Mouse (Mus musculus) erythroblast, adult 5-6 weeks (primary cell): ENCODE data around the gene Gm614. TPM values are rescaled to one million over a fixed set of nuclear protein-coding genes. Genes with fewer than 3 reads are reported as not detected.
A peak's percentile ranks its signal among the peaks of the same experiment; 100 is the strongest.

Experiments used
- ATAC-seq: replicated peaks from 2 replicates; pipeline ENCODE4 v1.8.0; 2016; ENCODE audit warnings: moderate number of reproducible peaks, mild to moderate bottlenecking, moderate TSS enrichment, inconsistent platforms; ENCODE audit not compliant: poor library complexity, low FRiP score, severe bottlenecking
- total RNA-seq, 2 experiments: library from RNA; stranded (forward) in 1 of 2; stranded (reverse) in 1 of 2; fragments of 150-400 nt in 1 of 2; fragments of 200-764, 138-1000 nt in 1 of 2; gene quantifications; 2 replicates each; pipeline versions ENCODE4 v1.2.3 to v1.2.4; 2015 to 2017; ENCODE audit warnings: low replicate concordance in 2 of 2

Gm614 gene
- total RNA-seq (2015; ENCODE audit: low replicate concordance), result not detected in 2 replicates
- total RNA-seq (2017; ENCODE audit: low replicate concordance), result not detected in 2 replicates

DNA sequence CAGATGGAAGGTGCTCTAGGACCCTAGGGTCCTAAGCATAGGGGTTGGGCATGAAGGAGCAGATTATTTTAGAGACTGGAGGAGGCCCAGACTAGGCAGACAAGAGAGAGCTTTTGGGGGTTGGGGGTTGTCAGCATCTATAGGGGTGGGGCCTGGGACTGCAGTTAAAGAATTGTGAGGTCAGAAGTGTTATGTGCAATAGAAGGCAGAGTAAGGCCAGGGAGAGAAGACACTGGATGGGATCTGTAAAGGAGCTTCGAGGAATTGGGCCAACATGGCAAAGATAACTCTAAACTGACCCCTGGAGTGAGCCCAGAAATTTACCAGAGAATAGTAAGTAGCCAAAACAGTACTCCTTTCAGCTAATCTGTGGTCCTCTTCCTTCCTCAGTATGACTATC, at the start of gene Gm614:
Gm614 (minus strand) TSS at position 101 of the 400 bp plus-strand sequence.
- no peak for ATAC-seq

DNA sequence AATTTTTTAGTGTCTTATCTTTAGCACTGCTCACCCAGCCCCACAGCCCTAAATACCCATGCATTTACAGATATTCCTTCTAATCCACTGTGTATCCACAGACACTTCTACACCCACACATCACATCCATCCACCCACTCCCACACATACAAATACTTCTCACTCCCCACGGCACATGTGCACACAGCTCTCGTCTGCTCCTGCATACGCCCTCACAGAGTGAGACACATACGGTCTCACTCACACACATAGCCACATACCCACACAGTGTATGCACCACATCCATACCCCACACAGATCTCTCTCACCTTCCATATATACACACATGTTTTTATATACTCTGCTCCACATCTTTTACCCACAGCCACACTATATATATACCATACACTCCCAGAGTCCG, 45.5 kb upstream of the Gm614 start:
- ATAC-seq, result no peak

DNA sequence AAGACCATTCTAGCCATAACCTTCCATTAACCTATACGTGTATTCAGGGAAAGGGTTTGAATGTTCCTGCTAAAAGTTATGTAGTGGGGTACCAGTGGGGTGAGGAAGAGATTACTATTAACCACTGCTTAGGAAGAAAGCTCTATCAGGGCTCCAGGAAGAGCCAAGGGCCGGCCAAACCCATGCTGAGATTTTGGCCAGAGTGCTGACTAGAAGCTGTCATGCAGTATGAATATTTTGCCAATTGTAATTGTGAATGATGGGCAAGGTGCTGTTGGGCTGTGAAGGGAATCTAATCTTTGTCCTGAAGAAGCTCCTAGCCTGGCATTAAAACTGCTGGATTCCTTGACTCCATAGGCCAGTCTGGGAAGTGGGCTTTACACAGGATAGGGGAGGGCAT, 40.9 kb upstream of the Gm614 start:
- no peak for ATAC-seq

DNA sequence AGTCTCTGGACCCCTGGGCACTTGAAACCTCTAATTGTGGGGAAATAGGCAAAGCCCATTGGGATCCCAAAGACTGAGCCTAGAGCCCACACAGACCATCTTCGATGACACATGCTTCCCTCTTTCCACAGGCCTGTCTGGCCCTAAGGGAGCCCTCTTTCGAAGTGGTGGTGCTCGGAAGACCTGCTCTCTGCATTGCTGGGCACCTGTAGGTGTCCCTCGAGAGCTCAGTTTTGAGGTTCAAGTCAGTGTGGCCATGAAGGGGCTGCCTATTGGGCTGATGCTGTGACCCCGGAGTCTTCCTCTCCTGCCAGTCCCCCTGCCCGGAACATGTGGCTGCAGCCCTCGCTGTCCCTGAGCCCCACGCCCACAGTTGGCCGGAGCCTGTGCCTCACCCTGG, 37.9 kb upstream of the Gm614 start:
- no peak for ATAC-seq

DNA sequence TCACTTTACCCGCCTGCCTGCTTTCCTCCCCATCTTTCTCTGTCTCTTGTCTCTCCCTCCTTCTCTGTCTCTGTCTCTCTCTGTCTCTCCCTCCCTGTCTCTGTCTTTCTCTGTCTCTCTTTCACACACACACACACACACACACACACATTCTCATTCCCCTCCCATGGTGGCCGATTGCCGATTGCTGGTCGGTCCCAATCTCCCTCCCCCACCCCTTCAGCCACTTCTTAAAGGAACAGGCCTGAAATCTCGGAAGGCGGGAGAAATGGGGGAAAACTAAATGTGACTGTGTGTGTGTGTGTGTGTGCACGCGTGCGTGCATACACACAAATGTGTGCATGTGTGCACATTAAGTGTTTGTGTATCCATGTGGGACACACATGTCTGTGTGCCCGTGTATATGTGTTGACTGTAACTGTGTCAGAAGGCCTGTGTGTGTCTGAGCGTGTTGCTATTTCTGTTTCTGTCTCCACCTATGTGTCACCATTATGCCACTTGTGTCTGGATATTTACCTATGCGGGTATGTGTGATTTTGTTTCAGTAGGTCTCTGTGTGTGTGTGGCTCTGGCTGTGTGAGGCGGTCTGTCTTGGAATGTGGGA, 36.7 kb upstream of the Gm614 start:
- no peak for ATAC-seq

DNA sequence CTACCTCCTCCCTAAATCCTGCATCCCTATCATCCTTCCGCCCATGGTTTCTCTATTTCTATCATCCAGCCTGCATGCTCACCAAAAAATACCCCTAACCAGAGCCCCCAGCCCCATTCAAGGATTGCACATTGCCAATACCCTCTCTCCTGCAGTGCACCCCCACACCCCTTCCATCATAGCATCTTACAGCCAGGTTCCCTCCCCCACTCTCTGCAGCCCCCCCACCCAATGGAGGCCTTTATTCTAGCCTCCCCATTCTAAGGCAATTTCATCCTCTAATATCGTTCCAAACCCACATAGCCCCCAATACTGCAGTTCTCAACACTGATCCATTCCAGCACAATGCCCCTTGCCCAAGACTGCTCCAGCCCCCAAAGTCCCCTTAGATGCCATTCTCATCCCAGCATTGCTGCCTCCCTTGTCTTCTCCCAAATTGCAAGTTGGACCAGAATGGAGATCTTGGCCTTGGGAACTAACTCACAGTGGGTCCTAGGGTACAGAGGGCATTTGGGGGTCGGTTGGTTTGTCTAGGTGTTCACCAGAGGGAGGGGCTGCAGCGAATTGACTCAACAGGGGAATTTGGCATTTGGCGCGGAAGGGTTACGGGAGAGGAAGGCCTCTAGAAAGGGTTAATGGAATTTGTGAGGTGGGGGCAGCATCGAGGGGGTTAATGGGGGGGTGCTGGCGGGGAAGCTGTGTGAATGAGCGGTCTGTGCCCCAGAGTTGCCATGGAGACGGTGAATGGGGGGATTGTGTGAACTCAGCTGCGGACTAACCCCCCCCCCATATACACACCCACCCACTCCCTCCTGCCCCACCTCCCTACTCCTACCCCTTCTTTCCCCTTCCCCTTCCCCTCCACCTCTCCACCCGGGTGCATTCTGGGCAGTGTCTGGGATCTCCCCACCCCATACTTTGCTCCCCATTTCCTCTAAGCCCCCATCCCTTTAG, 36.0 kb upstream of the Gm614 start:
- ATAC-seq, result no peak

DNA sequence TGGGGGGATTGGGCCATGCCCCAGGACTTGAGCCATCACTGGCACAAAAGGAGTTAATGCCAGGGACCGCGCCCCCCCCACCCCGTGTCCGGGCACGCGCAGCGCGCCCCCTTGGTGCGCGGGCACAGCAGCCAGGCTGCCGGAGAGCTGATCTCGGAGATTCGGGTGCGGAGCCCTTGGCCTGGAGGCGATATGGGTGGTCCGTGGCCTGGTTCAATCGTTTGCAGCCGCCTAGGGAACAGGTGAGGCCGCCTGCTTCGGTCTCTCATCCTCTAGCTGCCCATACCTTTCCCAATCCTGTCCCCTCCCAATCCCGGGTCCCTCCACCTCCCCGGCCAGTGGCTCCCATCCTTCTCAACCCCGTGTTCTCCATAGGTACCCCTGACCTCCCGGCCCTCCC, 35.3 kb upstream of the Gm614 start, which contains the start of gene Nlgn3:
Nlgn3 (plus strand) TSS at position 114 of the 400 bp plus-strand sequence.
- ATAC-seq, result no peak

DNA sequence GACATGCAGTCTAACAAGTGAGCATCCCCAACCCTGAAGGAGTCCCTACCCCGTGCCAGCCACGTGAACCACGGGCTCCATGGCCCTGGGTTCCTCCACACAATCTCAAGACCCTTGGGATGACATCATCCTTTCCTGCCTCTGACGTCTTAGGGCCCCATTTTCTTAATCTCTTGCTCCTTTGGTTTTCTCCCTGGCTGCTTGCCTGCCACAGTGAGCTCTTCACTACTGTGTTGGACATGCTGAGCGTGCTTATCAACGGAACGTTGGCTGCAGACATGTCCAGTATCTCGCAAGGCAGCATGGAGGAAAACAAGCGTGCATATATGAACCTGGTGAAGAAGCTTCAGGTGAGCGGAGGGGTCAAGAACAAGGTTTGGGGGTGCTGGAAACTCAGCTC, 26.3 kb upstream of the Gm614 start:
- peak; percentile 71 for ATAC-seq

DNA sequence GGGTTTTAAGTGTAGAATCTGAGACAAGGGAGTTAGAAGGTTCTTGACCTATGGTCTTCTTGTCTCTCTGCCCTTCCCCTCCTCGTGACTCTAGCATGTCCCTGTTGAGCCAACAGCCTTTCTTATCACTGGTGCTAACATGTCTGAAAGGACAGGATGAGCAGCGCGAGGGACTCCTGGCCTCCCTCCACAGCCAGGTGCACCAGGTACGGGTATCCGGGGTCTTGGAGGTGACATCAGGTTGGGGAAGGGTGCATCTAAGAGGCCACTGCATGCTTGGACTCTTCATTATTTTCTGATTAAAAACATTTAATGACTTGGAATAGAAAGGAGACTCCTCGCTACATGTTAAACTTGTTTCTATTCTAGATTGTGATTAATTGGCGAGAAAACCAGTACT, 25.2 kb upstream of the Gm614 start:
- ATAC-seq, result no peak

DNA sequence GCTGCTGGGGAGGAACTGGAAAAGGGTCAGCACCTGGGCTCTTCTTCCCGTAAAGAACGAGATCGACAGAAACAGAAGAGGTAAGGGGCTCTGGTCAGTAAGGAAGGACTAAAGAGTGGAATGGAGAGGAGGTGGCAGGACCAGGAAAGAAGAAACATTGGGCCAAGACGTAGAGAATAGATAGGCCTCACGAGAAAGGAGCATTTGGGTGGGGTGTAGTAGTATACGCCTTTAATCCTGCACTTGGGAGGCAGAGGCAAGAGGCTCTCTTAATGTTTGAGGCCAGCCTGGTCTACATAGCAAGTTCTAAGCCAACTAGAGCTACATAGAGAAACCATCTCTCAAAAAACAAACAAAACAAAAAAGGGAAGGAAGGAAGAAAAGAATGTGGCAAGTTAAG, 24.6 kb upstream of the Gm614 start:
- ATAC-seq, result 0 out of 2 replicates have a peak, but pooled peaks have one; percentile 32

DNA sequence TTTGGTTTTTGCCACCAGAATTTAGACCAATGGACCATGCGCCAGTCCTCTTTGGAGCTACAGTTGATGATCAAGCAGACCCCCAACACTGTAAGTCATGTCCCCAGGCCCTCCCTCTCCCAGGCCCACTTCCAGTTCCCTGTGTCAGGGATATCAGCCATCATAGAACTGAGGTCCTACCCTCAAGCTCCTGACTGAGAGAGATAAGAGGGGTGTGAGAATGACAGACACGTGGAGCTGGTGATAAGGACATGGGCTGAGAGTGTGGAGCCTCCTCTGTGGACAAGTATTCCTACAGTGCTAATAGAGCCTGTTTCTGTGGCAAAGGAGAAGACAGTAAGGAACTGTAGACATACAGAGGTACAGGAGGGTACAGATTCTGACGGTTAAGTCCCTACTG, 23.8 kb upstream of the Gm614 start:
- peak; percentile 84 for ATAC-seq

DNA sequence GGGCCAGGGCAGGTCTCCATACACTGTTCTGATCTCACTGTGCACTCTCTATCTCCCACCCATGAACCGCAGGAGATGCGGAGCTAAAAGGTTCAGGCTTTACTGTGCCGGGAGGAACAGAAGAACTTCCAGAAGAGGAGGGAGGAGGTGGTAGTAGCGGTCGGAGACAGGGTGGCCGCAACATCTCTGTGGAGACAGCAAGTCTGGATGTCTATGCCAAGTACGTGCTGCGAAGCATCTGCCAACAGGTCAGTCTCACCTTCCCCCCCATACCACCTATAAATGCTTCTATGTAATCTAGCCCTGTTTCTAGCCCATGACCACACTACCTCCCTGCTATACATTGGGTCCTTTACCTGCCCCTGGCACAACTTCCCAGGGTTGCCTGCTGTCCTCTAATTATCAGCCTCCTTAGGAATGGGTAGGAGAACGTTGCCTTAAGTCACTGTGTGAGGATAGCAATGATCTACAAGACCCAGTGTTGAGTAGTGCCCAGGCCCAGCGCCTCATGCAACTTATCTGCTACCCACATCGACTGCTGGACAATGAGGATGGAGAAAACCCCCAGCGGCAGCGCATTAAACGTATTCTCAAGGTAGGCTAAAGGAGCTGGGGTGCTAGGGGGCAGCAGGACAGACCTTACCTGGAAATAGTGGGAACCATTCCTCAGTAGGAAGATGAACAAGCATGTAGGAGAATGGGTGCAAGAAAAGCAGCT, 22.3 kb upstream of the Gm614 start:
- no peak for ATAC-seq

DNA sequence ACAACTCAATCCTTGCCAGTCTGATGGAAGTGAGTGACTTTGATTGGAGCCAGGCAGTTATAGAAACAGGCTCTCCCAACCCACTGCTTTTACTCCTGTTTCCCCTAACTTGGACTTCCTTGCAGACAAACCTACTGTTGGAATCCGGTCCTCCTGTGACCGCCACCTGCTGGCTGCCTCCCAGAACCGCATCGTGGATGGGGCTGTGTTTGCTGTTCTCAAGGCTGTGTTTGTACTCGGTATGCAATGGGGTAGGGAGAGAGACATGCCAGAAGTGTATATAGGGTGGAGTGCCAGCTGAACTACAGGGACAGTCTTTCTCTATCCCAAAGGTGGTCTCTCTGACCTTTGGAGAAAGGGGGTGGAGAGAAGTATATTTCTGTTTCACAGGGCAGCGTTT, 21.7 kb upstream of the Gm614 start:
- peak; percentile 58 for ATAC-seq

DNA sequence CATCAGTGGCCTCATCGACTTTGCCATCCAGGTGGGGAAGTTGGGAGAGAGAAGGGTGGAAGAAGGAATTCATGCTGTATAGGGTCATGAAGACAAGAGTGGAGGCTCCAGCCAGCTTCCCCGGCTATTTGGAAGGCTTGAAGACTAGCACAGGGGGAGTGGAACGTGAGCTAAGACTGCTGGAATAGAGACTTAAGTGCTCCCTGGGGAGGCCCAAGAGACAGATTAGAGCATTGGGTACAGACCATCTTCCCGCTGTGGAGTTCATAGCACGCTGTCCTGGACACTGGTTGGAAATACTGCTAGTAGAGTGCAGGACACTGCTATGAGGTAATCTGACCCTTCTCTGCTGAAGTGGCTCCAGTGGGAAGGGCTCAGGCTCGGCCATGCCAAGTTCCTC, 19.0 kb upstream of the Gm614 start:
- no peak for ATAC-seq

DNA sequence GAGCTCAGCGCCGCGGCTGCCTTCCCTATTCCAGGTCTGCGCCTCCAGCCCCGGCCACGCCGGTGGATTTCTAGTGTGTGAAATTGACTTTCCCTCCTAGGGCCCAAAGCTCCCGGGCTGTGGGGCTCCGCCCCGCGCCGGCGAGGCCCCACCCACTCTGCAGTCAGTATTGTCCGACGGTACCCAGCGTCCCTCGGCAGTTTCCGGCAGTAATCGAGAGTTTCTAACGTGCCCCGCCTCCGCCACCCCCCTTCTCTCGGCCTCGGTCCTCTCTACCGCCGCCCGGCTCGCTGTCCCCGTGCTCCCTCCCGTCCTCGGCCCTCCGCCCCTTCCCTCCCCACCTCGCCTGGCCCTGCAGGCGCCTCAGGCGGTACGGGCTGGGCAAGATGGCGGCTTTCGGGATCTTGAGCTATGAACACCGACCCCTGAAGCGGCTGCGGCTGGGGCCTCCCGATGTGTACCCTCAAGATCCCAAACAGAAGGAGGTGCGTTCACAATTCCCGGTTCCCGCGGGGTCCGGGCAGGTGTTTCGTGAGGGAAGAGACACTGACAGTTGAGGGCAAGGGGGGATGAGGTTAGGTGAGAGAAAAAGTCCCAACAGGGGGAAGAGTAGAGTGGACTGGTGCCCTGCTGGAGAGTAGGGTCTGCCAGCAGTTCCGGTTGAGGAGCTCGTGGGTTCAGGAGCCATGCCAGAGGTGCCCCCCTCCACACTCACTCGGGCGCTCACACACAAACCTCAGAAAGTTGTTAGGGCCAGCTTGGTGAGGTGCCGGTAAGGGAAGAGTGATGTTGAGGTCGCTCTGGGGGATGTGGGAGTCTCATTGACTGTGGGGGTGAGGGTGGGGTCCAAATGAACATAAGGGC, 10.3 kb upstream of the Gm614 start, which contains the start of gene Med12:
Med12 (plus strand) TSS at position 156 of the 864 bp plus-strand sequence.
- peak; percentile 98 for ATAC-seq

DNA sequence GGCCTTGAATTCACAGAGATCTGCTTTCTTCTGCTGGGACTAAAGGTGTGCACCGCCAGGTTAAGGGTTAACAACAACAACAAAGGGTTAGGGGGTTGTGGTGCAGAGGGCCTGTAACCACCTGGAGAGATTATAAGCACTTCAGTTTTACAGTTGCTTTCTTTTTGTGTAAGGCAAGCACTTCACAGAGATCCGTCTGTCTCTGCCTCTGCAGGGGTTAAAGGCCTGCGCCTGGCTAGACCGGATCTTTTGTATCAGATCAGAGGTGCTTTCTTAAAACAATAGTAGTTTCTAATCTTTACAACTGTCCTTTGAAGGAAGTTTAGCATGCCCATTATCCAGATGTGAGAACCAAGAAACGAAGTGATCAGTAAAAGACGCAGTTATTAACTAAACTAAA, 9.6 kb upstream of the Gm614 start:
- ATAC-seq, result 0 out of 2 replicates have a peak, but pooled peaks have one; percentile 7

DNA sequence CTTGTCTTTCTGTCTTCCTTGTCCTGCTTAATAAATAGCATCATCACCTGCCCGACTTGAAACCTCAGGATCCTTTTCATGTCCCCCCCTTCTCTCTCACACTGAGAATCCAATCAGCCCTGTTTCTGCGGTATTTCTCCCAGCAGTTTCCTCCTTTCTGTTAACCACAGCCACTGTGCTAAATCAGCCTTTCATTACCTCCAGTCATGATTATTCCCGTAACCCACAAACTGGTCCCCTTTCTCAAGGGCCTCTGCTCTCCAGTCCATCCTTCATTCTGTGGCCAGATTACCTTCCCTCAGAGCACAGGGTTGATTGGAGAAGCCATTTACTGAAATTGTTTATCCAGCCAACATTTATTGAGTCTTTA, 4.9 kb upstream of the Gm614 start, which contains the start of gene Gm20489:
Gm20489 (minus strand) TSS at position 269 of the 370 bp plus-strand sequence.
- no peak for ATAC-seq

DNA sequence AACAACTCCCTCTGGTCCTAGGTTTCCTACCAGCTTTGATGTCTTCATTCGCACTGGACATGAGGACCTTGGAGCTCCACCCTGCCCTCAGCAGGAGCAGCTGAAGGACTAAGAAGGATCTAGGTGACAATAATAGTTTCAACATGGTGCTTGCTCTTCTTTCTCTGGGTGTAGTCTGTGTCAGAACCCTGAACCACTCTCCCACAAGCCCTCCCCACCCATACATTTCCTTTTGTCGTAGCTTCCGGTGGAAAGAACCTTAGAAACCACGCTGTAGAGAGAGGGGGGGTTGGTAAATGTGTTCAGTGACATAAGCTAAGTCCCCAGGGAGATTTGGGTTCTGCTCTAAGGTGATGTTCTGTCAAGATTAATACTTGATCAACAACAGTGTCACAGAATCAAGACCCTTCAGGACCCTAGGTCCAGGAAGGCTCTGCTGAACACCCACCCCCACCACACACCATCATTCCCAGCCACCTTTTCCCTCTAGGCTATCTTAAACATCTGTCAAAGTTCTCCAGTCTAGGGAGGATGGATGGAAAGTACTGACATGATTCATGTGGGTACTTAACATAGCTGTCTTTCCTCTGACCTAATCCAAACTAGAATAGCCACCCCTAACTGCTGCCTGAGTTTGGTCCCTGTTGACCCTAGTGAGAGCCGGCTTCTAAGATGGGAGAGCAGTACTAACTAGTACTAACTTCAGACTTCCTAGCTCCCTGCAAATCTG, 4.4 kb upstream of the Gm614 start, which contains the start of gene Il2rg:
Il2rg (minus strand) TSS at position 231 of the 730 bp plus-strand sequence.
- no peak for ATAC-seq

DNA sequence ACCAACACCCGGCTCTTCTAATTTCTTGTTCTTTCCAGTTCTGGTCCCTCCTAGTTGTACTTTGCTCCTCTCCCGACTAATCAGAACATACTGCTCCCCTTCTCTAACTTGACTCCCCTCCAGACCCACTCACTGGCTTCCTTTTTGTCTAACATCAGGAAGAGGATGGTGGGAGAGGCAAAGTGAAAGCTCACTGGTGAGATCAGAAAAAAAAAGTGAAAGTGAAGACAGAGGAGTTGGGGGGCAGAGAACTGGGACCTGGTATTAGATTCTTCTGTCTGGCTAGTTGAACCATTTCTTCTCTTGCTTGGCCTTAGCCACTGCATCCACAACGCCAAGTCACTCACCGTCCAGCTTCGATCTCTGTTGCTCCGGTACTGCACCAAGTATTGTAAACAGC, 2.8 kb upstream of the Gm614 start:
- ATAC-seq, result no peak
